Mouse (Mus musculus) intestine, embryonic 15.5 days (tissue): ENCODE measurements around the gene Castor2. TPM values are rescaled to one million over a fixed set of nuclear protein-coding genes. Genes with fewer than 3 reads are reported as not detected.
A peak's percentile ranks its signal among the peaks of the same experiment; 100 is the strongest.

ENCODE experiments used
- ATAC-seq: fragments of 200-750 bp; cut with Nextera tagmentation; 2 replicates; pipeline ENCODE4 v1.8.0; 2017; ENCODE audit warnings: moderate TSS enrichment, moderate library complexity
- H3K27ac ChIP-seq: fragments of 300-500 bp; sonication (generic); 2 replicates; pipeline ENCODE4 v1.5.1; 2015; ENCODE audit warnings: mild to moderate bottlenecking, inconsistent platforms
- H3K27me3 ChIP-seq: fragments of 300-500 bp; sonication (generic); replicated peaks from 2 replicates; pipeline ENCODE4 v1.6.1; 2015; ENCODE audit warnings: inconsistent platforms
- H3K36me3 ChIP-seq: fragments of 300-500 bp; sonication (generic); 2 replicates; pipeline ENCODE4 v1.6.1; 2015; ENCODE audit warnings: inconsistent platforms
- H3K4me1 ChIP-seq: fragments of 300-500 bp; sonication (generic); replicated peaks from 2 replicates; pipeline ENCODE4 v1.6.1; 2015; ENCODE audit warnings: inconsistent platforms
- H3K4me2 ChIP-seq: fragments of 300-500 bp; sonication (generic); replicated peaks from 2 replicates; pipeline ENCODE4 v1.6.1; 2015; ENCODE audit warnings: mild to moderate bottlenecking, inconsistent platforms
- H3K4me3 ChIP-seq: fragments of 300-500 bp; sonication (generic); replicated peaks from 2 replicates; pipeline ENCODE4 v1.5.1; 2015; ENCODE audit warnings: inconsistent platforms
- H3K9ac ChIP-seq: fragments of 300-500 bp; sonication (generic); 2 replicates; pipeline ENCODE4 v1.6.1; 2015; ENCODE audit warnings: inconsistent platforms
- H3K9me3 ChIP-seq: fragments of 300-500 bp; sonication (generic); 2 replicates; pipeline ENCODE4 v1.6.1; 2016; ENCODE audit warnings: inconsistent platforms
- WGBS: fragments of 180-500 bp; shearing (Covaris S2); methylation state at CpG from one replicate; pipeline ENCODE4 v1.1.7; 2015; 5-methylcytosine and 5-hydroxymethylcytosine counted together
- polyA plus RNA-seq: library from polyadenylated mRNA; unstranded; fragments of >200 nt; fragmentation: Nextera tagmentation; extraction: Ambion mirVana; gene quantifications from 2 replicates; pipeline ENCODE4 v1.2.1, GENCODE M21; 2015

The Castor2 gene
- polyA plus RNA-seq, 1 experiment from 2014 or later = 5.1 TPM

- no peak for ATAC-seq
- H3K4me1 ChIP-seq = peaks cover 6% of the 10 kb centered on the region; the same call in 1 of the 2 replicates
- no peaks in the 10 kb centered on the region for H3K36me3 ChIP-seq
- H3K4me3 ChIP-seq = no peak overlapping the region
- WGBS = 21% methylated on average over 18 of the region's 18 CpGs
- H3K9me3 ChIP-seq = no peaks in the 10 kb centered on the region
- no peak overlapping the region for H3K4me2 ChIP-seq
- H3K27me3 ChIP-seq = no peaks in the 10 kb centered on the region
- no peak overlapping the region for H3K27ac ChIP-seq
- no peak overlapping the region for H3K9ac ChIP-seq
Observed at GRCm38 (mm10) chr5:134080685-134081548, 18.6 kb upstream of the Castor2 start.

GRCm38 (mm10) chr5:134085227-134085626 lies 14.3 kb upstream of the Castor2 start:
- no peak for ATAC-seq
- Histone ChIP-seq H3K27ac (no peak overlapping the region), H3K9ac (no peak overlapping the region), H3K4me1 (peaks cover 6% of the 10 kb centered on the region; the same call in 1 of the 2 replicates), H3K4me3 (no peak overlapping the region), H3K9me3 (no peaks in the 10 kb centered on the region), H3K36me3 (no peaks in the 10 kb centered on the region), H3K4me2 (no peak overlapping the region), H3K27me3 (no peaks in the 10 kb centered on the region)
- WGBS = 73% methylated on average over 4 of the region's 4 CpGs

GRCm38 (mm10) chr5:134085887-134086639 lies 13.4 kb upstream of the Castor2 start:
- no peak overlapping the region for H3K4me2 ChIP-seq
- H3K27me3 ChIP-seq = no peaks in the 10 kb centered on the region
- peak; percentile 79 for ATAC-seq
- no peaks in the 10 kb centered on the region for H3K9me3 ChIP-seq
- H3K27ac ChIP-seq = no peak overlapping the region
- no peaks in the 10 kb centered on the region for H3K4me1 ChIP-seq
- H3K36me3 ChIP-seq = no peaks in the 10 kb centered on the region
- no peak overlapping the region for H3K4me3 ChIP-seq
- H3K9ac ChIP-seq = no peak overlapping the region
- WGBS = 79% methylated on average over 3 of the region's 3 CpGs

- no peak overlapping the region for H3K9ac ChIP-seq
- H3K4me3 ChIP-seq = no peak overlapping the region
- no peak overlapping the region for H3K27ac ChIP-seq
- H3K36me3 ChIP-seq = no peaks in the 10 kb centered on the region
- ATAC-seq = no peak
- H3K4me1 ChIP-seq = no peaks in the 10 kb centered on the region
- 73% methylated on average over 5 of the region's 5 CpGs for WGBS
- H3K9me3 ChIP-seq = no peaks in the 10 kb centered on the region
- H3K4me2 ChIP-seq = no peak overlapping the region
- no peaks in the 10 kb centered on the region for H3K27me3 ChIP-seq
Observed at GRCm38 (mm10) chr5:134087211-134087610, 12.3 kb upstream of the Castor2 start.

DNA sequence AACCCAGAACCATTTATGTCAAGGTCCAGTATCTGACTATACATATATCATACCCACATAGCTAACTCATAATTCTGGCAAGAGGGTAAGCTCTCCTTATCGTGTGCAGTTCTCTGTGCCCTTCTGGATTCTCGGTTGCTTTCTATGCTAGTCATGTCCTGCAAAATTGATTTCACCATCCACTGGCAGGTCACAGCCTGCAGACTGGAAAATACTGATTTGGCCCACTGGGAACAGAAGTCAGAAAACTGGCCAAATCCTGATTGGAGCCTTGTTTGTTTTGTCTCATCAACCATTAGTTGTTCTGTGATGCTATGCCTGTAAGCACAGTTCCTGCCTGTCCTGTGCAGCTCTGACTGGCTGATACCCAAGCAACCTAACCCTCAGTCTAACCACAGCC lies 3.7 kb upstream of the Castor2 start:
- no peak for ATAC-seq
- H3K4me2 ChIP-seq = no peak overlapping the region
- H3K27ac ChIP-seq = no peak overlapping the region
- 87% methylated on average over 2 of the region's 2 CpGs for WGBS
- H3K9ac ChIP-seq = no peak overlapping the region
- H3K9me3 ChIP-seq = no peaks in the 10 kb centered on the region
- peaks cover 6% of the 10 kb centered on the region; the same call in 1 of the 2 replicates for H3K4me1 ChIP-seq
- no peaks in the 10 kb centered on the region for H3K36me3 ChIP-seq
- no peak overlapping the region for H3K4me3 ChIP-seq
- H3K27me3 ChIP-seq = no peaks in the 10 kb centered on the region

GRCm38 (mm10) chr5:134098341-134098902 lies 1.1 kb upstream of the Castor2 start:
- no peak overlapping the region for H3K27ac ChIP-seq

DNA sequence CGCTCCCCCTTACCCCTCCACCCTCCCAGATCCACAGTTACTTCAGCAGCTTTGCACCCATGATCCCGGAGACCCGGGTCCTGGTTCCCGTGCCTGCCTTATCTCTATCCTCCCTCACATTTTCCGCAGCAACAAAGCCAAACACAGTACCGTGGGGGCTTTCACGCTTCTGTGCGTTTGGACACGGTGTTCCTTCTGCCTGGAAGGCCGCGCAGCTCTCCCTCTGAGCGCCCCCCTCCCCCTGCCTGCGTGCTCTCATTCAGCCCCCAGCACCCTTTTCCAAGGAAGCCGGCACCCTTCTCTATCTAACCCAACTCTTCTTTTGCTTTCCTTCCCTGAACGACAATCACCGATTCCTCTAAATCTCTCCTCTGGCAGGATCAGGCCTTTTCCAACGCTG lies 535 bp upstream of the Castor2 start:
- H3K27ac ChIP-seq = peak overlapping the region; percentile 32; the same call in 1 of the 2 replicates
- ATAC-seq = peak; percentile 36
- peak overlapping the region; percentile 95 for H3K4me2 ChIP-seq

More at GRCm38 (mm10) chr5:134098341-134098902, 1.1 kb upstream of the Castor2 start:
- H3K4me3 ChIP-seq = peak overlapping the region; percentile 73
- peaks cover 26% of the 10 kb centered on the region; the same call in 1 of the 2 replicates for H3K4me1 ChIP-seq
- peak overlapping the region; percentile 95 for H3K4me2 ChIP-seq
- 53% methylated on average over 13 of the region's 13 CpGs for WGBS
- H3K9me3 ChIP-seq = no peaks in the 10 kb centered on the region
- H3K36me3 ChIP-seq = no peaks in the 10 kb centered on the region
- ATAC-seq = no peak
- H3K27me3 ChIP-seq = no peaks in the 10 kb centered on the region
- peak overlapping the region; percentile 65 for H3K9ac ChIP-seq

DNA sequence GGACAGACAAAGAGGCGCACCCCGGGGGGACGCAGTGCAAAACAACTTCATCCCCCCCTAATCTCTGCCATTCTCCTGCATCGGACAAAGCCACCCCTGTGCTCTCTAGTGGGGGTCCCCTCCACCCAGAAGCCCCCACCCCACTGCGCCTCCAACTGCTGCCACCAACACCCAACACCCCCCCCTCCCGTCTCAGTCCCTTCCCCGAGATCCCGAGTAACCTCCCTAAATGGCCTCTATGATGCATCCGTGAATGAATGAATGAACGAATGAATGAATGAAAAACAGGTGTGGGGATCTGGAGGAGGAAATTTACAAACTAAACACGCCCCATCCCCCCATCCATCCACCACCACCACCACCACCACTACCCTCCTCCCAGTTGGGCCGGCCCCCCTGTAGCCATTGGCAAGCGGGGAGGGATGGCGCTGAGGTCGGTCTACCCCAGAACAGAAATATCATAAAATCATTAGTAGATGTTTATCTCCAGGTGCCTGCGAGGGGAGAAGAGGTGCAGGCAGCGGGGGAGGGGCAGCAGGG lies 791 bp downstream of the Castor2 start:
- H3K9ac ChIP-seq = peak overlapping the region; percentile 75
- peak overlapping the region; percentile 95 for H3K4me2 ChIP-seq
- 4% methylated on average over 17 of the region's 17 CpGs for WGBS
- no peaks in the 10 kb centered on the region for H3K9me3 ChIP-seq
- peak overlapping the region; percentile 73 for H3K4me3 ChIP-seq
- no peak overlapping the region for H3K27ac ChIP-seq
- no peaks in the 10 kb centered on the region for H3K27me3 ChIP-seq
- H3K36me3 ChIP-seq = no peaks in the 10 kb centered on the region
- peak; percentile 7; the same call in 1 of the 2 replicates for ATAC-seq
- peaks cover 26% of the 10 kb centered on the region; the same call in 1 of the 2 replicates for H3K4me1 ChIP-seq

More for the DNA sequence above, 535 bp upstream of the Castor2 start:
- under 1% methylated on average over 17 of the region's 17 CpGs for WGBS
- peak overlapping the region; percentile 65 for H3K9ac ChIP-seq
- no peaks in the 10 kb centered on the region for H3K27me3 ChIP-seq
- no peaks in the 10 kb centered on the region for H3K9me3 ChIP-seq
- peak overlapping the region; percentile 73 for H3K4me3 ChIP-seq
- peaks cover 26% of the 10 kb centered on the region; the same call in 1 of the 2 replicates for H3K4me1 ChIP-seq
- H3K36me3 ChIP-seq = no peaks in the 10 kb centered on the region

DNA sequence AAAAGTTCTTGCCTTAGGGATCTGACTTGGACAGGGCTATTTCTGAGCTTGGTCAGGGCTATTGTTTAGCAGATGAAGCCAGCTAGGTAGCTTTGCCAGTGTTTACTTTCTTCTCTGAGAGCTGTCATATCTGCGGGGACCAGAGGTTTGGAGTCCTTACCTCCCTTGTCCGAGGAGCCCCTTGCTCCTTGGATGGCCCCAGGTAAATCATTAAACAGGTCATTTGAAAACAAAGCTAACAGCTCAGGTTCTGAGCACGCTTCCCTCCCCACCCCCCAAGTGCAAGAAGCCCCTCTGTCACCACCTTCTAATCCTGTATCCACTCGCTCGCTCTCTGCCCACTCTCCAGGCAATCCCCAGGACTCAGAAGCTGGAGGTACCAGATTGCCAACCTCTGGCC lies 1.8 kb downstream of the Castor2 start:
- Histone ChIP-seq H3K36me3 (no peaks in the 10 kb centered on the region), H3K27me3 (no peaks in the 10 kb centered on the region), H3K9me3 (no peaks in the 10 kb centered on the region), H3K4me3 (no peak overlapping the region), H3K9ac (no peak overlapping the region), H3K27ac (peak overlapping the region; percentile 64), H3K4me1 (peaks cover 26% of the 10 kb centered on the region; the same call in 1 of the 2 replicates), H3K4me2 (peak overlapping the region; percentile 95)
- WGBS = 45% methylated on average over 5 of the region's 5 CpGs
- peak; percentile 23 for ATAC-seq

DNA sequence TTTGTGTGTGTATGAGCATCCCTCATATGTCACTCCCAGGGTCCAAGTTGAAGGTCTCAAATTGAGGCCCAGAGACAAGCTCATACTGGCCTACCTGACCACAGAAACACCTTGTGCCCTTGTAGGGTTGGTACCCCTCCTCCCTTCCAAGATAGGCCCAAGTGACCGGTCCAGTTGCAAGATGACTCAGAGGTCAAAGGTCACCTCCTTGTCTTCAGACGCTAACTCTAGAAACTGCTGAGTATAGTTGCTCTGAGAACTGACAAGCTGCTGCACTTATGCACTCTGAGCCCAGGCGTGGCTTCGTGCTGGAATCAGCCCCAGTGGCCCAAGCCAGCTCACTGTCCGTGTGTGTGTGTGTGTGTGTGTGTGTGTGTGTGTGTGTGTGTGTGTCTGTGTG lies 2.4 kb downstream of the Castor2 start:
- Histone ChIP-seq H3K4me3 (no peak overlapping the region), H3K9me3 (no peaks in the 10 kb centered on the region), H3K4me2 (peak overlapping the region; percentile 95), H3K27ac (peak overlapping the region; percentile 64), H3K4me1 (peaks cover 26% of the 10 kb centered on the region; the same call in 1 of the 2 replicates), H3K9ac (no peak overlapping the region), H3K36me3 (no peaks in the 10 kb centered on the region), H3K27me3 (no peaks in the 10 kb centered on the region)
- WGBS = 16% methylated on average over 5 of the region's 5 CpGs
- ATAC-seq = peak; percentile 70

DNA sequence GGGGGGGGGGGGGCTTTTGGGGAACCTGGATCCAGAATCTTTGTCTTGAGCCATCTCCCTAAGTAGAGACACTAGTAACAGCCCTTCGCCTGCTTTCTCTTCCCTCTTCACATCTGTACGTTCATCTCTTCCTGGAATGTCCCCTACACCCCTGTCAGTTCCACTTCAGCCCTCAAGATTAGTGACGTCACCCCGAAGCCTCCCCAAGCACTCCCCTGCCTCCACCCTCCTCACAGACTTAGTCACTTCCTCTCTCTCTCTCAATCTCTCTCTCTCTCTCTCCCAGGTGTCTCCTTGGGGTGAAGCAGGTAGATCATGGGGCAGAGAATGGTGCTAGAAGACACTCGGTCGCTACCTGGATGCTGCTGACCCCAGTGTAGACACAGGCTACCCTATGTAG lies 3.2 kb downstream of the Castor2 start:
- no peak overlapping the region for H3K9ac ChIP-seq
- 63% methylated on average over 6 of the region's 6 CpGs for WGBS
- no peak for ATAC-seq
- H3K27ac ChIP-seq = peak overlapping the region; percentile 22; the same call in 1 of the 2 replicates
- H3K4me3 ChIP-seq = no peak overlapping the region
- no peak overlapping the region; the same call in 1 of the 2 replicates for H3K4me2 ChIP-seq
- no peaks in the 10 kb centered on the region for H3K27me3 ChIP-seq
- peaks cover 26% of the 10 kb centered on the region; the same call in 1 of the 2 replicates for H3K4me1 ChIP-seq
- no peaks in the 10 kb centered on the region for H3K9me3 ChIP-seq
- H3K36me3 ChIP-seq = no peaks in the 10 kb centered on the region
